Mouse (Mus musculus): ENCODE data around the gene Cdc16. TPM values are rescaled to one million over a fixed set of nuclear protein-coding genes. Genes with fewer than 3 reads are reported as not detected.

Gene Cdc16
- polyA plus RNA-seq, 1 experiment from 2014 or later: 215 TPM

Other genes with a start within 250 kb of the Cdc16 start
- not detected in 2 replicates for gene 1700029H14Rik, start 195.2 kb upstream of the Cdc16 start, polyA plus RNA-seq (2015; fragmentation: Nextera tagmentation; extraction: Ambion mirVana)
- 42.8 and 45.6 TPM in 2 replicates for gene Rasa3, start 80.1 kb upstream of the Cdc16 start, polyA plus RNA-seq (2015; fragmentation: Nextera tagmentation; extraction: Ambion mirVana)
- gene Cfap97d2, start 51.8 kb upstream of the Cdc16 start, polyA plus RNA-seq (2015; fragmentation: Nextera tagmentation; extraction: Ambion mirVana): 0.17 and 0.24 TPM in 2 replicates
- 41.9 and 45.4 TPM in 2 replicates for gene Upf3a, start 27.9 kb downstream of the Cdc16 start, polyA plus RNA-seq (2015; fragmentation: Nextera tagmentation; extraction: Ambion mirVana)
- not detected in 2 replicates for gene AF366264, start 80.7 kb downstream of the Cdc16 start, polyA plus RNA-seq (2015; fragmentation: Nextera tagmentation; extraction: Ambion mirVana)
- 28.3 and 30.1 TPM in 2 replicates for gene Champ1, start 112.0 kb downstream of the Cdc16 start, polyA plus RNA-seq (2015; fragmentation: Nextera tagmentation; extraction: Ambion mirVana)
- 40.8 and 44.1 TPM in 2 replicates for gene Coprs, start 132.6 kb downstream of the Cdc16 start, polyA plus RNA-seq (2015; fragmentation: Nextera tagmentation; extraction: Ambion mirVana)